In genomic region chr13:51120734-51121133, GRCm38 (mm10) we compare ENCODE assay signal across 12 mouse cellular contexts. TPM values are rescaled to one million over a fixed set of nuclear protein-coding genes. Genes with fewer than 3 reads are reported as not detected.
DNase-seq lines count a peak whose midpoint lies in the region; ATAC-seq and TF ChIP-seq lines count a peak whose summit lies in the region.
"Had no signal": no experiment of that assay in that cellular context is flagged by ENCODE, and none has a peak within 500 bp of the region (broad histone marks: within the 10 kb centered on the region; RNA-seq: fewer than 3 reads in every experiment).

No protein-coding gene starts in this region.

- no peak overlapping the region for H3K4me3 ChIP-seq in hindbrain, embryonic 10.5 days
- H3K4me3 ChIP-seq in hindbrain, postnatal 0 days (ENCODE audit: low read length): no peak overlapping the region
- H3K4me3 ChIP-seq in neural tube, embryonic 12.5 days: no peak overlapping the region
- 0 out of 2 replicates have a peak overlapping the region, but pooled peaks have one; percentile 3 for H3K4me3 ChIP-seq in heart, postnatal 0 days (ENCODE audit: low read depth, low read length)
- H3K4me3 ChIP-seq: midbrain, embryonic 12.5 days had no signal

- peaks cover 54% of the 10 kb centered on the region for H3K4me1 ChIP-seq in hindbrain, embryonic 10.5 days (replicated peaks)
- peaks cover 11% of the 10 kb centered on the region; the same call in 1 of the 2 replicates for H3K4me1 ChIP-seq in hindbrain, postnatal 0 days (ENCODE audit: insufficient read depth, low read length)
- peaks cover 38% of the 10 kb centered on the region for H3K4me1 ChIP-seq in neural tube, embryonic 12.5 days
- peaks cover 47% of the 10 kb centered on the region for H3K4me1 ChIP-seq in heart, postnatal 0 days (ENCODE audit: control insufficient read depth, insufficient read depth)

- WGBS in hindbrain, embryonic 10.5 days: 22% methylated on average over 4 of the region's 4 CpGs
- WGBS in hindbrain, postnatal 0 days: 4% methylated on average over 4 of the region's 4 CpGs
- 15% methylated on average over 4 of the region's 4 CpGs for whole genome bisulfite sequencing in neural tube, embryonic 12.5 days
- under 1% methylated on average over 4 of the region's 4 CpGs for WGBS in heart, postnatal 0 days

- H3K36me3 ChIP-seq in hindbrain, embryonic 10.5 days: peaks cover 32% of the 10 kb centered on the region
- H3K36me3 ChIP-seq in hindbrain, postnatal 0 days (ENCODE audit: insufficient read depth, low read length): no peaks in the 10 kb centered on the region
- peaks cover 6% of the 10 kb centered on the region; the same call in 1 of the 2 replicates for H3K36me3 ChIP-seq in neural tube, embryonic 12.5 days
- H3K36me3 ChIP-seq in heart, postnatal 0 days (replicated peaks; ENCODE audit: control insufficient read depth, insufficient read depth, low read length): 0 out of 2 replicates have a peak, but pooled peaks cover 4% of the 10 kb centered on the region

- no peak for ATAC-seq in hindbrain, postnatal 0 days
- ATAC-seq in neural tube, embryonic 12.5 days (ENCODE audit: low FRiP score, low read depth): no peak
- no peak for ATAC-seq in heart, postnatal 0 days (ENCODE audit: insufficient read depth, low read depth)
- ATAC-seq: forebrain, embryonic 16.5 days had no signal

- no peak overlapping the region for H3K9ac ChIP-seq in hindbrain, postnatal 0 days (replicated peaks; ENCODE audit: low read length)
- H3K9ac ChIP-seq in neural tube, embryonic 12.5 days: no peak overlapping the region
- H3K9ac ChIP-seq in heart, postnatal 0 days (replicated peaks; ENCODE audit: low read depth, low read length): no peak overlapping the region
- H3K9ac ChIP-seq: midbrain, embryonic 12.5 days had no signal

- no peaks in the 10 kb centered on the region for H3K9me3 ChIP-seq in hindbrain, embryonic 10.5 days
- no peaks in the 10 kb centered on the region for H3K9me3 ChIP-seq in hindbrain, postnatal 0 days (ENCODE audit: low read length)
- H3K9me3 ChIP-seq in neural tube, embryonic 12.5 days: no peaks in the 10 kb centered on the region
- H3K9me3 ChIP-seq in heart, postnatal 0 days (replicated peaks; ENCODE audit: control insufficient read depth, low read length): no peaks in the 10 kb centered on the region
- H3K9me3 ChIP-seq: midbrain, embryonic 12.5 days had no signal

- TF ChIP-seq EP300 in heart, postnatal 0 days (IDR thresholded peaks at IDR 0.05; ENCODE audit: low read depth): no peak

- DNase-seq in hindbrain, embryonic 10.5 days (ENCODE audit: low spot score): no peak
- DNase-seq in hindbrain, postnatal 0 days (ENCODE audit: low spot score): no peak
- DNase-seq in neural tube, embryonic 10.5 days (ENCODE audit: extremely low spot score, low spot score): no peak
- DNase-seq in heart, postnatal 0 days (ENCODE audit: low spot score): peak; percentile 26
- DNase-seq in right cerebral cortex, postnatal 4 days: no peak
- DNase-seq in right cerebral cortex, postnatal 14 days: no peak
- DNase-seq: adrenal gland, adult 2 months; gastrocnemius, postnatal 25 days; kidney, postnatal 25 days had no signal

- TF ChIP-seq CTCF in hindbrain, postnatal 0 days (IDR thresholded peaks at IDR 0.05; ENCODE audit: low read depth): no peak
- TF ChIP-seq CTCF in heart, postnatal 0 days (IDR thresholded peaks at IDR 0.05; ENCODE audit: low read depth): no peak

- H3K27ac ChIP-seq in hindbrain, embryonic 10.5 days: peak overlapping the region; percentile 75
- H3K27ac ChIP-seq in hindbrain, postnatal 0 days: no peak overlapping the region
- H3K27ac ChIP-seq in neural tube, embryonic 12.5 days: no peak overlapping the region
- H3K27ac ChIP-seq in heart, postnatal 0 days (ENCODE audit: low read depth): peak overlapping the region; percentile 58; the same call in 1 of the 2 replicates

- no peak overlapping the region for H3K4me2 ChIP-seq in hindbrain, postnatal 0 days (ENCODE audit: low read depth, low read length)
- H3K4me2 ChIP-seq in neural tube, embryonic 12.5 days (replicated peaks): 0 out of 2 replicates have a peak overlapping the region, but pooled peaks have one; percentile 18
- H3K4me2 ChIP-seq in heart, postnatal 0 days (ENCODE audit: low read depth, low read length): peak overlapping the region; percentile 40
- H3K4me2 ChIP-seq: midbrain, embryonic 12.5 days had no signal

- no peaks in the 10 kb centered on the region for H3K27me3 ChIP-seq in hindbrain, embryonic 10.5 days (ENCODE audit: insufficient read depth, poor library complexity, severe bottlenecking)
- H3K27me3 ChIP-seq in hindbrain, postnatal 0 days (ENCODE audit: insufficient read depth, low read length): no peaks in the 10 kb centered on the region
- no peaks in the 10 kb centered on the region for H3K27me3 ChIP-seq in neural tube, embryonic 12.5 days (replicated peaks)
- no peaks in the 10 kb centered on the region for H3K27me3 ChIP-seq in heart, postnatal 0 days (ENCODE audit: control insufficient read depth, insufficient read depth, low read length)
- H3K27me3 ChIP-seq: midbrain, embryonic 12.5 days had no signal

RNA-seq across cellular contexts. Expression of gene Spin1, which starts 20.1 kb away (rescaled TPM):
- polyA plus RNA-seq in hindbrain, embryonic 10.5 days (2016; fragmentation: Nextera tagmentation; extraction: Ambion mirVana): 75.3 and 76.4 TPM in 2 replicates
- total RNA-seq in hindbrain, postnatal 0 days (2014; rRNA removed): 174 and 188 TPM in 2 replicates
- 127 and 131 TPM in 2 replicates for polyA plus RNA-seq in hindbrain, postnatal 0 days (2015; fragmentation: Nextera tagmentation; extraction: Ambion mirVana)
- 111 and 112 TPM in 2 replicates for polyA plus RNA-seq in neural tube, embryonic 12.5 days (2016; fragmentation: Nextera tagmentation; extraction: Ambion mirVana)
- 41.7 and 54.5 TPM in 2 replicates for total RNA-seq in heart, postnatal 0 days (2014; rRNA removed; ENCODE audit: low replicate concordance)
- polyA plus RNA-seq in heart, postnatal 0 days (2015; fragmentation: Nextera tagmentation; extraction: Ambion mirVana): 31.3 TPM in 2 replicates

RNA-seq across cellular contexts. Expression of gene Nxnl2, which starts 50.1 kb away (rescaled TPM):
- polyA plus RNA-seq in hindbrain, embryonic 10.5 days (2016; fragmentation: Nextera tagmentation; extraction: Ambion mirVana): 0.30 and 0.73 TPM in 2 replicates
- 3.0 and 3.8 TPM in 2 replicates for total RNA-seq in hindbrain, postnatal 0 days (2014; rRNA removed)
- polyA plus RNA-seq in hindbrain, postnatal 0 days (2015; fragmentation: Nextera tagmentation; extraction: Ambion mirVana): 7.2 and 8.6 TPM in 2 replicates
- polyA plus RNA-seq in neural tube, embryonic 12.5 days (2016; fragmentation: Nextera tagmentation; extraction: Ambion mirVana): 0.77 and 0.86 TPM in 2 replicates
- 1.1 and 3.5 TPM in 2 replicates for total RNA-seq in heart, postnatal 0 days (2014; rRNA removed; ENCODE audit: low replicate concordance)
- polyA plus RNA-seq in heart, postnatal 0 days (2015; fragmentation: Nextera tagmentation; extraction: Ambion mirVana): 1.1 TPM in 2 replicates
- total RNA-seq: gastrocnemius, postnatal 25 days had no signal

Comparison
In these comparisons a context has a peak if more than half of its experiments do, and no peak if none do; other contexts are left out.
1. H3K27ac ChIP-seq: peak in hindbrain, embryonic 10.5 days (single experiment) and heart, postnatal 0 days (single experiment); none in hindbrain, postnatal 0 days (single experiment) and neural tube, embryonic 12.5 days (single experiment).